Mouse (Mus musculus) kidney, embryonic 14.5 days (tissue): Measurements from ENCODE around the gene Mettl27. TPM values are rescaled to one million over a fixed set of nuclear protein-coding genes. Genes with fewer than 3 reads are reported as not detected.
"Not testable (repeated sequence)": the region's sequence is repeated elsewhere in the genome, so short reads cannot be mapped to it uniquely, and the experiment has no call there.

ENCODE experiments used
- ATAC-seq: fragments of 200-750 bp; cut with Nextera tagmentation; 2 replicates; pipeline ENCODE4 v1.8.0; 2017; ENCODE audit warnings: moderate number of reproducible peaks, mild to moderate bottlenecking, moderate TSS enrichment, moderate library complexity; ENCODE audit not compliant: low FRiP score, low TSS enrichment
- H3K27ac ChIP-seq: fragments of 300-500 bp; sonication (generic); 2 replicates; pipeline ENCODE4 v1.5.1; 2014; ENCODE audit warnings: low read depth, mild to moderate bottlenecking, low read length, moderate library complexity, mixed read lengths
- H3K27me3 ChIP-seq: fragments of 300-500 bp; sonication (generic); 2 replicates; pipeline ENCODE4 v1.6.1; 2014; ENCODE audit warnings: mild to moderate bottlenecking, low read length; ENCODE audit not compliant: control insufficient read depth, insufficient read depth
- H3K36me3 ChIP-seq: fragments of 300-500 bp; sonication (generic); 2 replicates; pipeline ENCODE4 v1.6.1; 2014; ENCODE audit warnings: low read length, mixed read lengths; ENCODE audit not compliant: control insufficient read depth, insufficient read depth
- H3K4me1 ChIP-seq: fragments of 300-500 bp; sonication (generic); 2 replicates; pipeline ENCODE4 v1.6.1; 2014; ENCODE audit warnings: low read length, mixed read lengths; ENCODE audit not compliant: control insufficient read depth, insufficient read depth
- H3K4me2 ChIP-seq: fragments of 300-500 bp; sonication (generic); replicated peaks from 2 replicates; pipeline ENCODE4 v1.6.1; 2014; ENCODE audit warnings: low read depth, mild to moderate bottlenecking, low read length
- H3K4me3 ChIP-seq: fragments of 300-500 bp; sonication (generic); 2 replicates; pipeline ENCODE4 v1.5.1; 2014; ENCODE audit warnings: mild to moderate bottlenecking, low read length
- H3K9ac ChIP-seq: fragments of 300-500 bp; sonication (generic); 2 replicates; pipeline ENCODE4 v1.6.1; 2014; ENCODE audit warnings: low read depth, mild to moderate bottlenecking, low read length, moderate library complexity
- H3K9me3 ChIP-seq: fragments of 300-500 bp; sonication (generic); 2 replicates; pipeline ENCODE4 v1.6.1; 2016; ENCODE audit warnings: low read length; ENCODE audit not compliant: control insufficient read depth
- WGBS: fragments of 180-500 bp; shearing (Covaris S2); extraction: QIAGEN DNeasy Blood & Tissue Kit; methylation state at CpG from one replicate; pipeline ENCODE4 v1.1.7; 2014; 5-methylcytosine and 5-hydroxymethylcytosine counted together
- polyA plus RNA-seq: library from polyadenylated mRNA; unstranded; fragments of >200 nt; fragmentation: Nextera tagmentation; extraction: Ambion mirVana; gene quantifications from 2 replicates; pipeline ENCODE4 v1.2.1, GENCODE M21; 2014

Mettl27 gene
- polyA plus RNA-seq, 1 experiment from 2014 or later, result 26.6 TPM

GRCm38 (mm10) chr5:134955491-134955890 lies 23.3 kb downstream of the Mettl27 start:
- H3K9me3 ChIP-seq, result no peaks in the 10 kb centered on the region
- no peak overlapping the region for H3K4me3 ChIP-seq
- H3K36me3 ChIP-seq, result no peaks in the 10 kb centered on the region
- no peaks in the 10 kb centered on the region for H3K27me3 ChIP-seq
- H3K4me2 ChIP-seq, result no peak overlapping the region
- no peak overlapping the region for H3K9ac ChIP-seq
- H3K4me1 ChIP-seq, result no peaks in the 10 kb centered on the region; the same call in 1 of the 2 replicates
- WGBS, result 53% methylated on average over 5 of the region's 5 CpGs
- no peak for ATAC-seq
- H3K27ac ChIP-seq, result no peak overlapping the region

- H3K9me3 ChIP-seq, result no peaks in the 10 kb centered on the region
- 61% methylated on average over 7 of the region's 7 CpGs for WGBS
- no peaks in the 10 kb centered on the region for H3K4me1 ChIP-seq
- no peak overlapping the region for H3K4me3 ChIP-seq
- ATAC-seq, result 0 out of 2 replicates have a peak, but pooled peaks have one; percentile 12
- H3K27me3 ChIP-seq, result no peaks in the 10 kb centered on the region
- no peak overlapping the region for H3K4me2 ChIP-seq
- no peaks in the 10 kb centered on the region for H3K36me3 ChIP-seq
- H3K27ac ChIP-seq, result no peak overlapping the region
- no peak overlapping the region for H3K9ac ChIP-seq
Measured at GRCm38 (mm10) chr5:134959114-134959513, 26.9 kb downstream of the Mettl27 start.

DNA sequence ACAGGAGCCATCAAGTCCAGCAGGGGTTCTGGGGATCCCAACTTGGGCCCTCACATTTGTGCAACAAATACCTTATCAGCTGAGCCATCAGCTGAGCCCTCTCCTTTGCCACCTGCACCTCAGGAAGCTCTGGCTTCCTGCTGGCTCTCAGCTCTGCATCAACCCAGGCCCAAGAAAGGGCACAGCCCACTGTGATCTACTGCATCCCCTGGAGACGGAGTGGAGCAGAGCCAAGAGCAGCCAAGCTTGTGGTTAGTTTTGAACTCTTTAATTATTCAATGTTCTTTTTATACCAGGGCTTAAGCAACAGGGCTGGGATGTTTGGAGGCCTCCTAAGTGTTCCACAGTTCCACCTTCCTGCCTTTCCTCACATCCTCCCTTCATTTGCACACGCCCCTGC lies 28.3 kb downstream of the Mettl27 start:
- Histone ChIP-seq H3K4me2 (no peak overlapping the region), H3K4me1 (no peaks in the 10 kb centered on the region), H3K9ac (no peak overlapping the region), H3K27ac (peak overlapping the region; percentile 24; the same call in 1 of the 2 replicates), H3K27me3 (no peaks in the 10 kb centered on the region), H3K36me3 (no peaks in the 10 kb centered on the region), H3K4me3 (no peak overlapping the region), H3K9me3 (no peaks in the 10 kb centered on the region)
- 71% methylated on average over 2 of the region's 2 CpGs for WGBS
- no peak for ATAC-seq

DNA sequence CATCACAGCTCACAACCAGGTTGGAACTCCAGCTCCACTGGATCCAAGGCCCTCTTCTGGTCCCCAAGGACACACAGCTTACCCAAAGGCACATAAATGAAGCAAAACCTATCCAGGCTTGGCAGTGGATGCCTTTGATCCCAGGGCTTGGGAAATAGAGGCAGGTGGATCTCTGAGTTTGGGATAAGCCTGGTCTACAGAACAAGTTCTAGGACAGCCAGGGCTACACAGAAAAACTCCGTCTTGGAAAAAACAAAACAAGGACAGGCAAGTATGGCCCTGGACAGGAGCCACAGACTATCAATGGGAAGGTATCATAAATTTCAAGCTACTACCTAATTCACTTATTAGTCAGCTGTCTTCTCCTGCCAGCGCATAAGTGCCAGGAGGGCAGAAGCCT lies 29.4 kb downstream of the Mettl27 start:
- no peak for ATAC-seq
- Histone ChIP-seq H3K9ac (no peak overlapping the region), H3K4me3 (no peak overlapping the region), H3K4me2 (no peak overlapping the region), H3K27ac (no peak overlapping the region), H3K27me3 (no peaks in the 10 kb centered on the region), H3K4me1 (no peaks in the 10 kb centered on the region), H3K9me3 (no peaks in the 10 kb centered on the region), H3K36me3 (no peaks in the 10 kb centered on the region)
- WGBS, result 80% methylated on average over 2 of the region's 2 CpGs

DNA sequence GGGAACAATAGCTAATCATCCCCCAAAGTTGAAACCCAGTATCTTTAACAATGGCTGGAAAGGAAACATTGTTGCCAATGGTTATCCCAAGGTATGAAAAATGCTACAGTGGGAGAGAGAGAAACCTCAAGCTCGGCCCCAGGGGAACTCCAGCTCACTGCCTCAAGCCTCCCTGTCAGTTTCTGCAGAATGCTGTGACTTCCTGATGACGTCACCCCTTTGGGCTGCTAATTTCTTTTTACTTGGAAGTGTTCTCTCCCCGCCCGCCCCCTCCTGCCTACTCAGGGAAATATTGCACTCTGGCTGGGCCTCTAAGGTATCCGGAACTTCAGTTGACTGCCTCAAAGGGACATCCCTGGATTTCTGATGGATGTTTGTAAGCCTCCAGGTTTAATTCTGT lies 31.4 kb downstream of the Mettl27 start:
- H3K36me3 ChIP-seq, result no peaks in the 10 kb centered on the region
- H3K4me2 ChIP-seq, result no peak overlapping the region
- WGBS, result 18% methylated on average over 5 of the region's 5 CpGs
- no peak overlapping the region for H3K27ac ChIP-seq
- no peaks in the 10 kb centered on the region for H3K27me3 ChIP-seq
- no peak overlapping the region for H3K9ac ChIP-seq
- ATAC-seq, result no peak
- no peak overlapping the region for H3K4me3 ChIP-seq
- no peaks in the 10 kb centered on the region for H3K9me3 ChIP-seq
- H3K4me1 ChIP-seq, result 0 out of 2 replicates have a peak, but pooled peaks cover 5% of the 10 kb centered on the region

- not testable (repeated sequence) for H3K4me3 ChIP-seq, H3K4me2 ChIP-seq, H3K9ac ChIP-seq, ATAC-seq, H3K4me1 ChIP-seq, H3K9me3 ChIP-seq, H3K27me3 ChIP-seq, H3K27ac ChIP-seq, H3K36me3 ChIP-seq
Measured at GRCm38 (mm10) chr5:134964655-134965054, 32.5 kb downstream of the Mettl27 start.

DNA sequence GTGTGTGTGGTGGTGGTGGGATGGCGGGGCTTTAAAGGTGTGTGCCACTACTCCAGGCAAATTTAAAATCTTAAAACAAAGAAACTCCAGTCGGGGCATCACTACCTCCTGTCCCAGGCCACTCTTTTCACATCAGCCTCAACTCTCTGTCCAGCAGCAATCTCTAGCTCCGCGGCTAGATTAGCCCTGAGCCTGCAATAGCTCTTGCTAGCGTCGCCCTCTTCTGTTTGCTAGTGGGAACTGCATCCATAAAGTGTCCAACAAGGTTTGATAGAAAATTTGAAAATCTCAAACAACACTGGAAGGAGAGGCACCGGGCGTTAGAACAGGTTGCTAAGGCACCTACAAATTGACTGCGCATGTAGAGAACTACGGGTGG lies 33.3 kb downstream of the Mettl27 start:
- Histone ChIP-seq H3K36me3 (no peaks in the 10 kb centered on the region), H3K27me3 (no peaks in the 10 kb centered on the region), H3K4me1 (0 out of 2 replicates have a peak, but pooled peaks cover 5% of the 10 kb centered on the region), H3K27ac (peak overlapping the region; percentile 24; the same call in 1 of the 2 replicates), H3K9me3 (no peaks in the 10 kb centered on the region), H3K9ac (no peak overlapping the region), H3K4me3 (peak overlapping the region; percentile 18; the same call in 1 of the 2 replicates), H3K4me2 (peak overlapping the region; percentile 43)
- peak; percentile 65 for ATAC-seq
- WGBS, result 6% methylated on average over 10 of the region's 10 CpGs

DNA sequence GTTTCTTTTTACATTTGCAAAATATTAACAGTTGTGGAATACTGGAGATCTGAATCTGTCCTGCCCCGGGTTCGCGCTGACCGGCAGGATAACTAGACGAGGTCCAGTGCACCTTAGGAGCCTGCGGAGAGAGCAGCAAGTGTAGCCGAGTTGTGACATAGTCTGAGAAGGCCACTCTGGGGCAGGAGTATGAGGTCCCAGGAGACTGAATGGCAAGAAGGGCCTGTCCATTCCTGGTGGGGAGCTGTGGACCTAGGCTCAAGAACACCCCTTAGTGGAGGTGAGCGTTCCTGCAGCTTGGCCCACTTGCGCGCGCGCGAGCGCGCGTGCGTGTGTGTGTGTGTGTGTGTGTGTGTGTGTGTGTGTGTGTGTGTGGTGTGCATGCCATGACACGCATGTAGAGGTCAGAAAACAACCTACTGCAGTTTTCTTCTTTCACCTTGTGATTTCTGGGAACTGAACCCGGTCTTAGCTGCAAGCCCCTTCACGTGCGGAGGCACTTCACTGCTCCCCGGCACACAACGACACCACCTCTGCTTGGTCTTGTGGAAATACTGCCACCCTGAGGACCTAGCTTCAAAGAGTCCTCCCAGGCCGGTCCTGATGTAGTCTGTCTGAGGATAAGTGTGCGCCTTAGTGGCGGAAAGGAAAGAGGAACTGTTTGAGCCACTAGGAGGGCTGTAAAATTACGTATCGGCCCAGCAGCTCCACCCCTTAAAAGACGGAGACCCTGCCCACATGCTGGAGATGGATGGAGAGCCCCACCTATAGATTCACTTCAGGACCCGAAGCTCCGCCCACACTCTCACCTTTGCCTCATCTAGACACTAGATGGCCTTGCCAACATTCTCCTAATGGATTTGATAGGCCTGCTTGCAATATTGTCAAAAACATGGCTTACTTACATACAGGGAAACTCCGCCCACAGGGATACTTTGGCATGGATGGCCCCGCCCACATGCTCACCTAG lies 34.0 kb downstream of the Mettl27 start:
- H3K27me3 ChIP-seq, result no peaks in the 10 kb centered on the region
- no peaks in the 10 kb centered on the region for H3K9me3 ChIP-seq
- ATAC-seq, result peak; percentile 65
- no peaks in the 10 kb centered on the region for H3K36me3 ChIP-seq
- WGBS, result 4% methylated on average over 33 of the region's 33 CpGs
- H3K4me3 ChIP-seq, result peak overlapping the region; percentile 18; the same call in 1 of the 2 replicates
- H3K27ac ChIP-seq, result peak overlapping the region; percentile 24; the same call in 1 of the 2 replicates
- H3K9ac ChIP-seq, result no peak overlapping the region
- peak overlapping the region; percentile 43 for H3K4me2 ChIP-seq
- 0 out of 2 replicates have a peak, but pooled peaks cover 5% of the 10 kb centered on the region for H3K4me1 ChIP-seq
